Mouse (Mus musculus): ENCODE data around the gene Crhr1. TPM values are rescaled to one million over a fixed set of nuclear protein-coding genes. Genes with fewer than 3 reads are reported as not detected.

Gene Crhr1
- polyA plus RNA-seq (2015; fragmentation: Nextera tagmentation; extraction: Ambion mirVana): not detected in 2 replicates

DNA sequence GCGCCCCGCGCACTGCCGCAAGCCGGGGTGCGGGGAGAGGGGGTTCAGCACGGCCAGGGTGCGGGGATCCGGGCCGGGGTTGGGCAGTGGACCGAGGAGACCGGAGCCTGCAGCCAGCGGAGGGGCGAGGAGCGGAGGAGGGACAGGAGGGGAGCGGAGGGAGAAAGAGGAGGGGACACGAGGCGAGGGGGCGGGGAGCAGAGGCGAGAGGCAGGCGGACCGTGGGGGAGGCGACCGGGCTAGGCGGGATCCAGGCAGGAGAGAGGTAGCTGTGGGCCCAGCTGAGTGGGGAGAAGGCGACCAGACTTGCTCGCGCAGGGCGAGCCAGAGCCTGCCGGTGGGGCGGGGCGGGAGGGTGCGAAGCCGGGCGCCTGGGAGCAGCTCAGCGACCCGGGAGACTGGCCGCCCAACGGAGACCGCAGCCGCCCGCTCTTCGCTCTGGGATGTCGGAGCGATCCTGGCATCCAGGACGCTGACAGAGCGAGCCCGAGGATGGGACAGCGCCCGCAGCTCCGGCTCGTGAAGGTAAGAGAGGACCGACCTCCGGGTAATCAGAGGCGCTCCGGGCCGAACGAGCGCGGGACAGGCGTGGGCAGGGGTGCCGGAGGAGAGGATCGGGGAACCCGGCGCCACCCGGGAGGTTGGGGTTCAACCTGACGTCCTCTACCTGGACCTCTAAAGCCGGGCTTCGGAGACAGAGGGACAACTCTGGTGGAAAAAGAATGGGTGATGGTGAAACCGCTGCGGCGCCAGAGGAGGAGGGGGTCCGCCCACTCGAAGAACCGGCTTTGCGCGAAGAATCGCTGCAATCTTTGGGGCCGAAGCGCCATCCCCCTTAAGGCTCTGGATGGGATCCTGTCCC is at the start of gene Crhr1:
TSS of gene Crhr1 (plus strand) at position 276 of the 862 bp plus-strand sequence.

DNA sequence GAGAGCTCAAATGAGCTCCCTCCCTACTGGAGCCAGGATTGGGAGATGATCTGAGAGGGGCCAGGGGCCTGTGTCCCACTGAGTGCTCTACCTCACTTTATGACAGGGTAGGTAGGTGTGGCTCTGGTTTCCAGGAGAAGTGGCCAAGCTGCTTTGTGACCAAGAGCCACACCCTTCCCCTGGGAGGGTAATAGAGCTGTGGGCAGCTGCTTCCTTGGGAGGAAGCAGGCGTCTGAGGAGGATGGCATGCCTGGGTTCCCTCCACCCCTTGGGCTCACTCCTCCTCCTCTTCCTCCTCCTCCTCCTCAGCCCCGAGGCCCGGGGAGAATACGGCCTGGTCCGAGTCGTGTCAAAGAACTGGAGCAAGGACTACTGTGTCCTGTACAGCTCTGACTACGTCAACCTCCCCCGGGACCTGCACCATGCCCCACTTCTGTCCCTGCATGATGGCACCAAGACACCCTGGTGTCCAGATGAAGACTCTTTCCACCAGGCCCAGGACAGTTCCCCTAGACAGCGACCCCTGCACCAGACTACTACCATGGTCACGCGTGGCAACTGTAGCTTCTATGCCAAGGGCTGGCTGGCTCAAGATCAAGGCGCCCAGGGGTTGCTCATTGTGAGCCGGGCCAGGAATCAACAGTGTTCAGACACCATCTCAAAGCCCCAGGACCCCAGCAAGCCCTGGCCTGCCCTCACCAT is 53.6 kb downstream of the Crhr1 start, which contains the start of gene Sppl2c:
TSS of gene Sppl2c (plus strand) at position 193 of the 702 bp plus-strand sequence.

Other genes starting within 250 kb of the Crhr1 start
- 42.4 and 42.5 TPM in 2 replicates for gene Nsf, start 178.8 kb upstream of the Crhr1 start, polyA plus RNA-seq (2015; fragmentation: Nextera tagmentation; extraction: Ambion mirVana)
- 71.8 and 82.4 TPM in 2 replicates for gene Arf2, start 166.1 kb upstream of the Crhr1 start, polyA plus RNA-seq (2015; fragmentation: Nextera tagmentation; extraction: Ambion mirVana)
- gene Sppl2c, start 53.5 kb downstream of the Crhr1 start, polyA plus RNA-seq (2015; fragmentation: Nextera tagmentation; extraction: Ambion mirVana): not detected in 2 replicates
- 0.81 and 1.0 TPM in 2 replicates for gene Mapt, start 98.5 kb downstream of the Crhr1 start, polyA plus RNA-seq (2015; fragmentation: Nextera tagmentation; extraction: Ambion mirVana)